Mouse (Mus musculus): ENCODE data around the gene Rhox3a2.
"Not testable (repeated sequence)": the region's sequence is repeated elsewhere in the genome, so short reads cannot be mapped to it uniquely, and the experiment has no call there.

The Rhox3a2 gene

DNA sequence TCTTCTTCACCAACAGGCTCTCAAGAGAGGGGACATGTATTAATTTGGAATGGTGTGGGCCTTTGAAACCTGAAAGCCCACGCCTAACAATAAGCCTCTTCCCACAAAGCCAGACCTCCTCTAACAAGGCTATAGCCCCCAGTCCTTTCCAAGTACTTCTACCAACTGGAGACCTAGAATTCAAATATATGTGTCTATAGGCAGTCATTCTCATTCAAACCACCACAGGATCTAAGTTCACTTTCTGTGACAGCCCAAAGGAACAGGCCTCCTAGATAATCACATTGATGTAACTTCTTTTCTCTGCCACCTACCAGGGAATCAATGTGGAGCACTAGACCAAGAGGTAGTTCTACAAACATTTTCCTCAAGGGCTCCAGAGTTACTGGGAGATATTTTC is at the start of gene Rhox3a2:
Gene Rhox3a2 (plus strand): TSS at position 301 of the 400 bp plus-strand sequence.
- DNase-seq (ENCODE audit: low read depth, low spot score): not testable (repeated sequence)

DNA sequence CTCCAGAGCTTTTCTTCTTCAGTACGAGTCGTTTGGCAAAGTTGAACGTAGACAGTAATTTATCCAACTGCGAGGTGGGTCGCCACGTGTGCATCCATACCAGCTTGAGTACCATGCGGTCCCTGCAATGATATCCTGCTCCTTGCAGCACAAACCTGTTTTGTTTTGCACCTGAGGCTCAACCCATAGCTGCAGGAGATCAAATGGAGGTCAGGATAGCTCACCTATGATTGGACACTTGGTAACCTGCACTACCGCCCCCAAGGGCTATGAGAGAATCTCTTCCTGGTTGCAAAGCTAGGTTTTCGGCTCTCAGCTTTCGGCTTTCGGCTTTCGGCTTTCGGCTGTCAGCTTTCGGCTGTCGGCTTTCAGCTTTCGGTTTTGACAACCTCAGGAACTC is 10.7 kb downstream of the Rhox3a2 start, which contains the start of gene Rhox4a2:
Gene Rhox4a2 (plus strand): TSS at position 301 of the 400 bp plus-strand sequence.
- not testable (repeated sequence) for DNase-seq (ENCODE audit: low read depth, low spot score)

DNA sequence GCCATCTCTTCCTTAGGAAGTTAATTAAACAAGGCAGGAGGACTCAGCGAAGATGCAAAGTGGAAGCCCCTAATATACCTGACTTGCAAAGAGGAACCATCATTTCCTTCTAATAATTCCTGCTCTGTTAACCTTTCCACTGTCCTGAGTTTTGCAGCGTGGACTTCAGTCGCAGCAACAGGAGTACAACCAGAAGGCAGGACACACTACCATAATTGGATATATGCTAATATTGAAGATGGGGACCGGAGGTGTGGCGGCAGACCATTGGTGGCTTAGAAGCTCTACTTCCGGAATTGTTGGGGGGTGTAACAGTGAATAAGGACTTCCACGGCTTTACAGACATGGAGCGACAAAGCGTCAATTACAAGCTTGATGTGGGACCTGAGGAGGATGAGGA is 31.9 kb downstream of the Rhox3a2 start, which contains the start of gene Rhox2b:
Gene Rhox2b (plus strand): TSS at position 301 of the 400 bp plus-strand sequence.
- DNase-seq (ENCODE audit: low read depth, low spot score): not testable (repeated sequence)

DNA sequence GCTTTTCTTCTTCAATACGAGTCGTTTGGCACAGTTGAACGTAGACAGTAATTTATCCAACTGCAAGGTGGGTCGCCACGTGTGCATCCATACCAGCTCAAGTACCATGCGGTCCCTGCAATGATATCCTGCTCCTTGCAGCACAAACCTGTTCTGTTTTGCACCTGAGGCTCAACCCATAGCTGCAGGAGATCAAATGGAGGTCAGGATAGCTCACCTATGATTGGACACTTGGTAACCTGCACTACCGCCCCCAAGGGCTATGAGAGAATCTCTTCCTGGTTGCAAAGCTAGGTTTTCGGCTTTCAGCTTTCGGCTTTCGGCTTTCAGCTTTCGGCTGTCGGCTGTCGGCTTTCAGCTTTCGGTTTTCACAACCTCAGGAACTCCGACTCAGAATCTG is 52.4 kb downstream of the Rhox3a2 start, which contains the start of gene Rhox4b:
Gene Rhox4b (plus strand): TSS at position 301 of the 400 bp plus-strand sequence.
- not testable (repeated sequence) for DNase-seq (ENCODE audit: low read depth, low spot score)
